Mouse (Mus musculus): ENCODE results near the gene Plxnb1. TPM values are rescaled to one million over a fixed set of nuclear protein-coding genes. Genes with fewer than 3 reads are reported as not detected.
"Not testable (repeated sequence)": the region's sequence is repeated elsewhere in the genome, so short reads cannot be mapped to it uniquely, and the experiment has no call there.

Gene Plxnb1
- polyA plus RNA-seq, 1 experiment from 2014 or later, result 8.2 TPM

GRCm38 (mm10) chr9:109119571-109119970 lies 24.4 kb downstream of the Plxnb1 start:
- Histone ChIP-seq H3K9me3 (no peaks in the 10 kb centered on the region), H3K4me2 (no peak overlapping the region), H3K4me3 (no peak overlapping the region), H3K36me3 (peaks cover 53% of the 10 kb centered on the region), H3K27ac (replicated peaks) (no peak overlapping the region), H3K9ac (no peak overlapping the region), H3K27me3 (replicated peaks) (no peaks in the 10 kb centered on the region), H3K4me1 (peaks cover 13% of the 10 kb centered on the region)
- ATAC-seq (ENCODE audit: extremely low read depth, insufficient number of reproducible peaks, low FRiP score, low TSS enrichment), result no peak
- WGBS, result 80% methylated on average over 9 of the region's 9 CpGs

- Histone ChIP-seq H3K27ac (replicated peaks) (no peak overlapping the region), H3K9me3 (no peaks in the 10 kb centered on the region), H3K4me2 (no peak overlapping the region), H3K4me1 (peaks cover 13% of the 10 kb centered on the region), H3K36me3 (peaks cover 39% of the 10 kb centered on the region), H3K27me3 (replicated peaks) (no peaks in the 10 kb centered on the region), H3K9ac (no peak overlapping the region), H3K4me3 (no peak overlapping the region)
- ATAC-seq (ENCODE audit: extremely low read depth, insufficient number of reproducible peaks, low FRiP score, low TSS enrichment), result no peak
- 88% methylated on average over 6 of the region's 6 CpGs for WGBS
Measured at GRCm38 (mm10) chr9:109120956-109121355, 25.8 kb downstream of the Plxnb1 start.

GRCm38 (mm10) chr9:109122553-109123085 lies 27.4 kb downstream of the Plxnb1 start:
- H3K27me3 ChIP-seq (replicated peaks), result no peaks in the 10 kb centered on the region
- H3K36me3 ChIP-seq, result peaks cover 23% of the 10 kb centered on the region
- H3K4me2 ChIP-seq, result no peak overlapping the region
- no peak overlapping the region for H3K9ac ChIP-seq
- no peak for ATAC-seq (ENCODE audit: extremely low read depth, insufficient number of reproducible peaks, low FRiP score, low TSS enrichment)
- peaks cover 13% of the 10 kb centered on the region for H3K4me1 ChIP-seq
- 42% methylated on average over 2 of the region's 2 CpGs for WGBS
- no peak overlapping the region for H3K27ac ChIP-seq (replicated peaks)
- H3K4me3 ChIP-seq, result no peak overlapping the region
- no peaks in the 10 kb centered on the region for H3K9me3 ChIP-seq

GRCm38 (mm10) chr9:109123266-109123665 lies 28.1 kb downstream of the Plxnb1 start:
- no peak for ATAC-seq (ENCODE audit: extremely low read depth, insufficient number of reproducible peaks, low FRiP score, low TSS enrichment)

GRCm38 (mm10) chr9:109124164-109124563 lies 29.0 kb downstream of the Plxnb1 start:
- Histone ChIP-seq H3K9me3 (no peaks in the 10 kb centered on the region), H3K36me3 (peaks cover 7% of the 10 kb centered on the region), H3K27ac (replicated peaks) (no peak overlapping the region), H3K27me3 (replicated peaks) (no peaks in the 10 kb centered on the region), H3K4me2 (no peak overlapping the region), H3K4me3 (no peak overlapping the region), H3K4me1 (peaks cover 11% of the 10 kb centered on the region), H3K9ac (no peak overlapping the region)
- ATAC-seq (ENCODE audit: extremely low read depth, insufficient number of reproducible peaks, low FRiP score, low TSS enrichment), result no peak
- WGBS, result 71% methylated on average over 3 of the region's 3 CpGs

More at GRCm38 (mm10) chr9:109123266-109123665, 28.1 kb downstream of the Plxnb1 start:
- H3K4me1 ChIP-seq, result peaks cover 11% of the 10 kb centered on the region
- no peak overlapping the region for H3K4me3 ChIP-seq
- H3K4me2 ChIP-seq, result no peak overlapping the region
- H3K9me3 ChIP-seq, result no peaks in the 10 kb centered on the region
- no peaks in the 10 kb centered on the region for H3K27me3 ChIP-seq (replicated peaks)
- 30% methylated on average over 6 of the region's 6 CpGs for WGBS
- no peak overlapping the region for H3K9ac ChIP-seq
- H3K27ac ChIP-seq (replicated peaks), result no peak overlapping the region
- peaks cover 16% of the 10 kb centered on the region for H3K36me3 ChIP-seq

- 82% methylated on average over 2 of the region's 2 CpGs for WGBS
- H3K36me3 ChIP-seq, result no peaks in the 10 kb centered on the region
- H3K4me3 ChIP-seq, result no peak overlapping the region
- no peak overlapping the region for H3K4me2 ChIP-seq
- no peaks in the 10 kb centered on the region for H3K27me3 ChIP-seq (replicated peaks)
- no peak overlapping the region for H3K27ac ChIP-seq (replicated peaks)
- no peaks in the 10 kb centered on the region for H3K9me3 ChIP-seq
- no peak for ATAC-seq (ENCODE audit: extremely low read depth, insufficient number of reproducible peaks, low FRiP score, low TSS enrichment)
- H3K9ac ChIP-seq, result no peak overlapping the region
- H3K4me1 ChIP-seq, result peaks cover 11% of the 10 kb centered on the region
Measured at GRCm38 (mm10) chr9:109125043-109125442, 29.9 kb downstream of the Plxnb1 start.

- WGBS, result 60% methylated on average over 3 of the region's 3 CpGs
- H3K27ac ChIP-seq (replicated peaks), result no peak overlapping the region
- ATAC-seq (ENCODE audit: extremely low read depth, insufficient number of reproducible peaks, low FRiP score, low TSS enrichment), result no peak
Measured at GRCm38 (mm10) chr9:109125481-109125880, 30.3 kb downstream of the Plxnb1 start.

GRCm38 (mm10) chr9:109127076-109127475 lies 31.9 kb downstream of the Plxnb1 start:
- no peaks in the 10 kb centered on the region for H3K9me3 ChIP-seq
- no peak overlapping the region for H3K9ac ChIP-seq
- H3K36me3 ChIP-seq, result no peaks in the 10 kb centered on the region
- H3K27me3 ChIP-seq (replicated peaks), result no peaks in the 10 kb centered on the region
- WGBS, result 69% methylated on average over 4 of the region's 4 CpGs
- no peak overlapping the region for H3K4me2 ChIP-seq
- peaks cover 11% of the 10 kb centered on the region for H3K4me1 ChIP-seq
- no peak overlapping the region for H3K27ac ChIP-seq (replicated peaks)
- ATAC-seq (ENCODE audit: extremely low read depth, insufficient number of reproducible peaks, low FRiP score, low TSS enrichment), result no peak
- H3K4me3 ChIP-seq, result no peak overlapping the region

More at GRCm38 (mm10) chr9:109125481-109125880, 30.3 kb downstream of the Plxnb1 start:
- no peak overlapping the region for H3K4me3 ChIP-seq
- H3K4me2 ChIP-seq, result no peak overlapping the region
- H3K4me1 ChIP-seq, result peaks cover 11% of the 10 kb centered on the region
- H3K9me3 ChIP-seq, result no peaks in the 10 kb centered on the region
- no peaks in the 10 kb centered on the region for H3K27me3 ChIP-seq (replicated peaks)
- no peaks in the 10 kb centered on the region for H3K36me3 ChIP-seq
- no peak overlapping the region for H3K9ac ChIP-seq

- peaks cover 4% of the 10 kb centered on the region for H3K4me1 ChIP-seq
- no peaks in the 10 kb centered on the region for H3K9me3 ChIP-seq
- no peaks in the 10 kb centered on the region for H3K27me3 ChIP-seq (replicated peaks)
- no peak overlapping the region for H3K4me2 ChIP-seq
- no peak overlapping the region for H3K27ac ChIP-seq (replicated peaks)
- 45% methylated on average over 3 of the region's 3 CpGs for WGBS
- no peaks in the 10 kb centered on the region for H3K36me3 ChIP-seq
- no peak overlapping the region for H3K9ac ChIP-seq
- no peak for ATAC-seq (ENCODE audit: extremely low read depth, insufficient number of reproducible peaks, low FRiP score, low TSS enrichment)
- no peak overlapping the region for H3K4me3 ChIP-seq
Measured at GRCm38 (mm10) chr9:109128211-109128610, 33.0 kb downstream of the Plxnb1 start.

GRCm38 (mm10) chr9:109130076-109130475 lies 34.9 kb downstream of the Plxnb1 start:
- no peak for ATAC-seq (ENCODE audit: extremely low read depth, insufficient number of reproducible peaks, low FRiP score, low TSS enrichment)
- no peak overlapping the region for H3K4me3 ChIP-seq

GRCm38 (mm10) chr9:109140414-109140813 lies 45.2 kb downstream of the Plxnb1 start:
- WGBS, result 61% methylated on average over 4 of the region's 4 CpGs
- not testable (repeated sequence) for H3K4me1 ChIP-seq; H3K27ac ChIP-seq (replicated peaks); H3K27me3 ChIP-seq (replicated peaks); ATAC-seq (ENCODE audit: extremely low read depth, insufficient number of reproducible peaks, low FRiP score, low TSS enrichment); H3K4me3 ChIP-seq; H3K4me2 ChIP-seq; H3K9ac ChIP-seq; H3K36me3 ChIP-seq; H3K9me3 ChIP-seq

More at GRCm38 (mm10) chr9:109130076-109130475, 34.9 kb downstream of the Plxnb1 start:
- Histone ChIP-seq H3K36me3 (no peaks in the 10 kb centered on the region), H3K9ac (no peak overlapping the region), H3K27ac (replicated peaks) (no peak overlapping the region), H3K9me3 (no peaks in the 10 kb centered on the region), H3K4me2 (no peak overlapping the region), H3K27me3 (replicated peaks) (no peaks in the 10 kb centered on the region), H3K4me1 (no peaks in the 10 kb centered on the region)
- WGBS, result 72% methylated on average over 5 of the region's 5 CpGs

GRCm38 (mm10) chr9:109161941-109162340 lies 66.8 kb downstream of the Plxnb1 start, which contains the start of gene Fbxw21:
Gene Fbxw21, minus strand, starts transcription at chr9:109162041.
- no peak for ATAC-seq (ENCODE audit: extremely low read depth, insufficient number of reproducible peaks, low FRiP score, low TSS enrichment)
- Histone ChIP-seq H3K4me2 (no peak within 1 kb of the TSS), H3K36me3 (no peaks in the 10 kb centered on the region), H3K4me1 (no peaks in the 10 kb centered on the region), H3K9me3 (no peaks in the 10 kb centered on the region), H3K9ac (no peak within 1 kb of the TSS), H3K27me3 (replicated peaks) (no peaks in the 10 kb centered on the region), H3K27ac (replicated peaks) (no peak within 1 kb of the TSS), H3K4me3 (no peak within 1 kb of the TSS)
- WGBS, result 52% methylated on average over 3 of the region's 3 CpGs

Measured in heart, embryonic 13.5 days (tissue).